Mouse (Mus musculus): ENCODE data around the gene Cma2.
"Not testable (repeated sequence)": the region's sequence is repeated elsewhere in the genome, so short reads cannot be mapped to it uniquely, and the experiment has no call there.

Cma2 gene

DNA sequence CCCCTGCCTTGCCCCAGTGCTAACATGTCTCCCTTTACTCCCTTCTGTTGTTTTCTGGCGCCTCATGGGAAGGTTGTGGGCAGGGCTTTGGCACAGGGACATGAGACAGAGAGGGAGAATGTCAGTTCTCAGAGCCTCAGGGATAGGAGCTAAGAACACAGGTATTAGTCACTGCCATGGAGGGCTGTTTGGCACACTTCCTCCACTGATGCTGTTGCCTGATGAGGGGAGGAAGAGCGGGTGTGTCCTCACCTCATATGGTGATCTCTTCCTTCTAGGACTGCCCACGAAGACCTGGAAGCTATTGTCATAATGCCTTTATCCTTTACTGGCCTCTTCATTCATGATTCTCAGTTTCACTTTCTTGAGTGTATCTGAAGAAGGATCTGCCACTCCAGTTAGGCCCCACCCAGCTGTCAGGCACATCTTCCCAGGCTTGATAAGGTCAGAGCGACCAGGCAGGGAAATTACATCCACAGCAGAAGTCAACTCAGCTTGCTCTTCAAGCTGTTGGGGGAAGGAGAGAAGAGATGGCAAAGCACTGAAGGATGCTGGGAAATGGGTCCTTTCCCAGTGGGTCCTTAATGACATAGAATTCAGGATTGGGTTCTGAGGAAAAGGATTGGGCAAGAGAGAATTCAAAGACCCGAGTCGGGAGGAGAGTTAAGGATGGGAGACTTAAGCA, at the start of gene Cma2:
Gene Cma2 (plus strand): TSS at position 635 of the 685 bp plus-strand sequence.
- no peak for DNase-seq

DNA sequence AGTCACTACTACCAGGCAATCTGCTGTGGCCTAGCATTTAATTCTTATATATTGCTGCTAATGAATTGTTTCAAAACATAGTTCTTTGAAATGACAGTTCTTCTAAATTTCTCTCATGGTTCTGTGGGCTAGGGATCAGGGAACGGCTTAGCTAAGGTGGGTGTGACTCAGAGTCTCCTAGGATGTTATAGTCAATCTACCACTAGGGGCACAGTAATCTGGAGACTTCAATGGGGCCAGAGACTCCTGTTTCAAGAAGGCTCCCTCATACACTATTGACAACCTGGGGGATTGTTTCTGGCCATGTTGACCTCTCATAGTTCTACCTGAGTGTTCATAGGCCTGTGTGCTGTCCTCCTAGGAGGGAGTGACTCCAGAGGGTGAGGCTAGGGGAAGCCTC, 45.3 kb upstream of the Cma2 start:
- DNase-seq = no peak

DNA sequence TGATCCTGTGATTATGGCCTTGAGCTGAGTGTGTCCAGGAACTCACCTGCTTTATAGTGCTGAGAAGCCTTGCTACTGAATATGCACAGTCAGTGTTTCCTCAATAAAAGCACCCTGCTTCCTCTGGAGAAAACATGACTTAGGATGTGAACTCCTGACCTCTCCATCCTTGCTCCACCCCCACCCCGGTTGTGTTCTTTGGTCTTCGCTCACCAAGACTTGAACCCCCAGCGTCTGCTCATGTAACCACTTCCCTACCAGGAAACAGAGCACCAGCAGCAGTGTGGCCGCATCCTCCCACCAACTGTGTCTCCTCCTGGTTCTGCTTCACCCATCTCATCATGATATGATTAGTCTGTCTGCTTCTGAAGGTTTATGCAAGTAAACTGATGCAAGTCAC, 37.4 kb upstream of the Cma2 start:
- DNase-seq = peak; percentile 35

DNA sequence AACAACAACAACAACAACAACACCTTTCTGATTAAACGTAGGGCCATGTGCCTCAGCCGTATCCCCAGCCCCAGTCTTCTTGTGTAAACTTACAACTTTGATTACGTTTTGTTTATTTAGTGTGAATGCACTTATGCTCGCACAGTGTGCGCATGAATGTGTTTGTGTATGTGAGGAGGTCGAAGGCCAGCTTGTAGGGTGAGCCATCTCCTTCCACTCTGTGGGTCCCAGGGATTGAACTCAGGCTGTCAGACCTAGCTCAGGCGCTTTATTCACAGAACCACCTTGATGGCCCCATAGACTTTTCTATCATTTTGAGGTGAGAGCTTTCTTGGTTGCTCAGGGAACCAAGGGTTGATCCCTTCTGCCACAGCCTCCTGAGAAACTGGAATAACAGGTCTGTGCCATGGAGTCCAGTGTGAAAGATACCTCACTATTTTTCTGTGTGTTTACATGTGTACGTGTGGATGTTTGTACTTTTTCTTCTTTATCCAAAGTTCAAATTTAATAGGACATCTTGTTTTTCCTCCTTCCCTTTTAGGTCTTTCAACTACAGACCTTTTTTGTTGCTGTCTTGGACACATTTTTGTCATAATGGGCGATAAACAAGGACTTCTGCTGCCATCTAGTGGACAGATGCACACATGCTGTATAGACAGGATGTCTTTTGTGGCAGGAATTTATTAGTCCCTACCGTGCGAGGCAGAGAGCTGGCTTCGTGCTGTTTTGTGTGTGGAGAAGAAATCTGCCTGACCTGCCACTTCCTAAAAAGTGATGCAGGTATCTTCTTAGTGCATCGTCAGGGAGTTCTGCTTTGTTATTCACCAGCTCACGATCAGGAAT, 32.3 kb upstream of the Cma2 start:
- peak; percentile 78 for DNase-seq

DNA sequence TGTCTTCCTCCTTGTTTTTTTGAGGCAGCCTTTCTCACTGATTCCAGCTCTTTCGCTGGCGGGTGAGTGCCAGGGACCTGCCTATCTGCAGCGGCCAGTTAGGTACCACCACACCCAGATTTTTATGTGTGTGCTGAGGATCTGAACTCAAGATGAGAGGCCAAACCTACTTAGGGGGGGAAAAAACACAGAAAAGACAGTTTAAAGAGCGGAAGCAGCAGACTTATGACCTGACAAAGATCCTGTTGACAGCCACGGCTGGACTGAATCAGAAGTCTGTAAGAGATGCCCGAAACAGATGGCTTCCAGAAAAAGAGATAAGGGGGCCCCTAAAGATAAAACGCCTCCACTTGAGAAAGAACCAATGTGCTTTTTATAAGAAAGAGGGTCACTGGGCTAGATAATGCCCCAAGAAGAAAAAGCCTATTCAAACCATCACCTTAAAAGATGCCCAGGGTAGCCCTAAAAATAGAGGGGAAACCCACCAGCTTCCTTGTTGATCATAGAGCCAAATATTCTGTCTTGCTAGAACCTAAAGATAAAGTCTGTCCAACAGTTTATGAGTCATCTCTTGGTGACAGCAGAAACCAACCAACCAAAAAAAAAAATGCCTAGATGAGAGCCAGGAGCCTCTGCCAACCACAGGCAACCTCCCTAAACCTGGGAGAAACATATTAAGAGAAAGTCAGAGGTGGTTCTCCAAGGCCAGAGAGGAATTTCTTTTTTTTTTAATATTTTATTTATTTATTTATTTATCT, 28.1 kb upstream of the Cma2 start:
- no peak for DNase-seq

DNA sequence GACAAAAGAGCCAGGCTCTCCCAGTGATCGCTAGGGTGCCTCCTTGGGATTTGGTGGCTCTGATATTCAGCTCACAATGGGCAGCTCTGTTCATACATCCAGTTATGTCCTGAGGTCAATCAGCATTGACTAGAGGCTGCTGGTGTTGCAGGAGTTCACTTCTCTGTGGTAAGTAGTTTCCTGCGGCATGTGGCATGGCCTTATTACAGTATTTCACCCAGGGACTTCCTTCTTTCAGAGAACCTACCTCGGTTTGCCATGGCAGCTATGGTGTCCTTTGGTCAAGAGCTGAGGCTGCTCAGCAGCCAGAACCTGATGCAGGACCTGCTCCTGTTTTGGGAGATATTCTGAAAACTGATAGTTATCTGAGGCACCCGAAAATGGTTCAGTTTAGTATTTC, 23.9 kb upstream of the Cma2 start:
- DNase-seq = no peak

DNA sequence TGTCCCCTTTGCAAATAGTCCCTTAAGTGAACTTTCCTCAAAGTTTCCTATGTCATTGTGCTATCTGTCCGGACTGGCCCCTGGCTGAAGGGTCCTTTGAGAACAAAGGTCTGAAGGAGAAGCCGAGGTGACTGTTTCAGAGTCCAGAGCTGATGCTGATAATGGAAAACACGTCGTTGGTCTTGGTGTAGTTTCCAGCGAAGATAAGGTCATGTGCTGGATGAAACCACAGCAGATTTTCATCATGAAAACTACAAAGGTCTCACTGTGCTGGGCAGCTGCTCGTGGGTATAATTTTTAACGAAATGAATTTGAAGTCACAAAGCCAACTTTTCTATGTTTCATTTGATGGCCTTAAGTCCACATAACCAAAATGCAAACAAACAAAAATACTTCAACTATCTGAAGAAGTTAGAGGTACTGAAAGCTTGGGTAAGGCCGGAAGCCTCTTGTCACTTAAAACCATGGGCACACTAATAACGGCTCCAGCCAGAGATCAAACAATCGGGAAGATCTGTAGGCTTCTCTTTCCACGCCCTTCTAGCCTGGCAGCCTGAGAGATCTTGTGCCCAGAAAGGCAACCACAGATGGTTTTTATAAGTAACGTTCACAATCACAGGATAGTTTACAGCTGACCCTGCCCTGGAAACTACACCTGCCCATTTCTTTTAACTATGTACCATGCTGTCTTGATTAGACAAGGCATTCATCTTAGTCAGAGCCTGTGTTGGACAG, 21.4 kb upstream of the Cma2 start:
- DNase-seq = no peak

DNA sequence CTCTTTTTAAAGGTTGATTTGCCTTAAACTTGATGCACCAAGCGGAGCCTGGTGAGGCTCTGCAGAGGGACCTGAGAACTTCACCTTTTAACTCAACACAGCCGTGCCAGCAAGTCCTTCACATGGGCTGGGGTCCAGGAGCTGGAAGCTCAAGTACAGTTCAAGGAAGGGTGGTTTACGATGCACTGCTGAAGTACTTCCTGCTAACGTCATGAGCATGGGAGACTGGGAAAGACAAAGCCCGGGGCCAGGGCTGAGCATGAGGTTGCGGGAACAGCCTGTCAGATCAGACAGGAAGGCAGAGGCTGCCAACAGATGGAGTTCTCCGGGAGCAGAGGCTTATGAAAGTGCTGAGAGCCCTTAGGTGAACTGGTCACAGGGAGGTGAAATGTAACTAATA, 17.2 kb upstream of the Cma2 start:
- no peak for DNase-seq

DNA sequence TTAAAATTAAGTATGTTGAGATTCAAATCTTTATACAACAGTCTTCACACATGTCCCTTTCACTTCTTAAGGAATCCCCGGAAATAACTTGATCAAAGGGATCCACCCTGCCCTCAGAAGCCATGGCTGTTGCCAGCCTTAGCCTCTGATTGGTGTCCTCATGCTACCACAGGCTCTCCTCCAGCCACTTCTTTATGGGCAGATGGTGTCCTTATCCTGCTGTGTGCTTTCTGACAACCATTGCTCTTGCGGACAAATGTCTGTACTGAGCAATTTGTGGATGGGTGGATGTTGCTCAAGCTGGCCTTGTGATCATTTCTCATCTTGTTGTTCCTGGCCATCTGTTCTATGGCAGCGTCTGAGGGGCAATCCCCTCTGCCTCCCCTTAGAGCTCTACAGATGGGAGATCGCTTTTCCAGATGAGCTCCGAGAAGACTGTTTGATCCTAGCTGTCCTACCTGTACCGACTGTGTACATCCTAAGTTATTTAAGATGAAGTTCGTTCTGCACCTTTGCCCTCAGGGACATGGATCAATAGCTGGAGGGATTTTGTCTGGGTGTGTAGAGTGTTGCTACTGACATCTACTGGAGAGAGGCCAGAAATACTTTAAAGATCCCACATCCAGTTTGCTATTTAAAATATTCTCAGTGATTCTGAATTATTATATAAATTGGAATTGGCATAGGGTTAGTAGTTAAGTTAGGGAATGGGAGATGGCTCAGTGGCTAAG, 10.5 kb upstream of the Cma2 start:
- DNase-seq = no peak

DNA sequence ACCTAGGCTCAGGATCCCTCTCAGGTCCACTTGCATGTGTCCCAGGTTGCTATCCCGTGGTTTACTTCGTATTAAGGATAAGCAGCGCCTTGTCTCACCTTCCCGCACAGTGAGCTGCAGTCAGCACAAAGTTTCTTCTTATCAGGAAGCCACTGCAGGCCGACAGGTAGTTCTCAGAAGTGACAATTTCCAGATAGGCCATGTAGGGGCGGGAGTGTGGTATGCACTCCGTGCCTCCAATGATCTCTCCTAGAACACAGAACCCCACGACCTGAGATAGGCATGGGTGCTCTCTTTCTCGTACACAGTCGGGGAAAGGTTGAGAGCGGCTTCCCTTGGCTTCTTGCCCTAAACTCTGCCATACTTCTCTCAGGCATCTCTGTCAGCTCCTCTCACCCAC, 7.2 kb upstream of the Cma2 start:
- no peak for DNase-seq

DNA sequence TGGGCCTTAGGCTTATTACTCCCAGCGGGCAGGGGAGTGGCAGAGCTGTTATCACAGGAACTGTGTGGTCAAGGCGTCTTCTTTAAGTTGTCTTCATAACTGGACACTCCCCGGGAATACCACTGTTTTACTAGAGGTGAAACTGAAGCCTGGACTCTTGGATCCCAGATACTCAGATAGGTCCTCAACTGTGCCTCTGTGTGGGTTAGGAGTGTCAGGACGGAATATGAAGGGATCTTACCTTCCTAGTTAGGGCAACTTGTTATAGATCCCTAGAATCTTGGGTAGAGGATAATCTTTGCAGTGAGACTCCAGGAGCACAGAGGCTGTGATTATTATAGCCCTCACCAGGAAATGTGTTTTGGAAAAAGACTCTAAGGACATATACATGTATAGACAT, 6.2 kb upstream of the Cma2 start, which contains the start of gene Cma1:
Gene Cma1 (minus strand): TSS at position 101 of the 400 bp plus-strand sequence.
- no peak for DNase-seq

DNA sequence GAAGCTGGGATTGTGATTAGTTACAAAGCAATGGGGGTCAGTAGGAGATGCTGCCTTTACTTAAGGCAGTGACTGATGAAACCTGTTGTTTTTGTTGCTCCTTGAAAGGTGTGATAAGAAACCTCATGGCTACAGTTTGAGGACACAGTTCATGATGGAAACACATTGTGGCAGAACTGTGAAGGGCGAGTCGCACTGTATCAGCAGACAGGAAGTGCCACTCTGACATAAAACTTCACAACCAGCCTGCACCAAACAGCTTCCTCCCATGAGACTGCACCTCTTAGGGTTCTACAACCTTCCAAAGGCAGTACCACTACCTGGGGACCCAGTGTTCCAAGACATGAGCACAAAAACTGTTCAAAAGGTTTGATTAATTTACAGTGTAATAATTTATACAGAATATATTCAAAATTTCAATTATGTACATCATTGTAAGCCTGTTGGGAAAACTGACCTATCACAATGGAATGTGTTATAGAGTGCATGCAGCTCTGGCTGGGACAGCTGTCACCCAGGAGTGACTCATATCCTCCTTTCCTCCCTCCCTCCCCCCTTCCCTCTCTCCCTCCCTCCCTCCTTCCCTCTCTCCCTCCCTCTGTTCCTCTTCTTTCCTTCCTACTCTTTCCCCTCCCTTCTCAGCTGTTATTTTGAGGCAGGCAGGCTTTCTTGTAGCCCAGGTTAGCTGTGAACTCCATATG, 4.4 kb upstream of the Cma2 start:
- no peak for DNase-seq

DNA sequence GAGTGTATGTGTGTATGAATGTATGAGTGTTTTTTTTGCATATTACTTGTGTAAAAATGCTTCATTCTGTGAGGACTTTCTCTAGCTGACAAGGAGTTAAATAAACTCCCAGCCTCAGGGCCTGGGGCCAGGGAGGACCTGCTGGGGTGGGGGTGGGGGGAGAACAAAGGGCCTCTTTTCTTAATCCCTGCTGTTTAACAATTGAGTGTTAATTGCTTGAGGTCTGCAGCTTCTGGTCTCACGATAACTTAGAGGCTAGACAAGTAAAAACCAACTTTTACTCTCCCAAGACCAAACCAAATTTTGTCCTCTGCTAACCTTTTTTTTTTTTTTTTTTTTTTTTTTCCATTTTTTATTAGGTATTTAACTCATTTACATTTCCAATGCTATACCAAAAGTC, 12.5 kb downstream of the Cma2 start:
- no peak for DNase-seq

DNA sequence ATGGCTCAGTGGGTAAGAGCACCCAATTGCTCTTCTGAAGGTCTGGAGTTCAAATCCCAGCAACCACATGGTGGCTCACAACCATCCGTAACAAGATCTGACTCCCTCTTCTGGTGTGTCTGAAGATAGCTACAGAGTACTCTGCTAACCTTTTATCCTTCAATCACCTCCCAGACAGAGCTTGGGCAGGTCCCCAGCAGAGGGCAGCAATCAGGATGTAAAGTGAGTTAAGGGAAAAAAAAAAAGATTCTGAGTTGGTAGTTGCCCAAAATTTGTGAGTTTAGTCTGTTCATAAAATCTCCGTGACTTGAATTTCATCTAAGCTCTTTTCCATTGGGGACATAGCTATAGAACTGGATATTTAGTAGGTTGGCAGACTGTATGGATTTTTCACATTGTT, 13.1 kb downstream of the Cma2 start:
- DNase-seq = not testable (repeated sequence)

DNA sequence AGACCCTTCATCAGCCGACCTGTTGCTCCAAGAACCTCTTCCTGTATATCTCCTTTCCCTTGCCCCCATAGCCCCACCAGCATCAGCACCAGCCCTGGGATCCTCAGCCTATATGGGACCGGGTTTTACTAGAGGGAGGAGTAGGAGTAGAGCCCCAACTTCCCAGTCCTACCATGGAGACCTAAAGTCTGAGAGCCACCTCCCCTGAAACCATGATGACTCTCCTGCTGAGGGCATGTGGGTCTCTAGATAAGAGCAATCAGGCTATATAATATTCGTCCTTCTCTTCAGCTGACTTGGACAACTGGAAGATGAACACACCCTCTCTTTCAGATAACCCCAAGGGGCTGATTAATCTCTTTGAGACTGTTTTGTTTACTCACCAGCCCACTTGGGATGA, 36.7 kb downstream of the Cma2 start:
- not testable (repeated sequence) for DNase-seq

DNA sequence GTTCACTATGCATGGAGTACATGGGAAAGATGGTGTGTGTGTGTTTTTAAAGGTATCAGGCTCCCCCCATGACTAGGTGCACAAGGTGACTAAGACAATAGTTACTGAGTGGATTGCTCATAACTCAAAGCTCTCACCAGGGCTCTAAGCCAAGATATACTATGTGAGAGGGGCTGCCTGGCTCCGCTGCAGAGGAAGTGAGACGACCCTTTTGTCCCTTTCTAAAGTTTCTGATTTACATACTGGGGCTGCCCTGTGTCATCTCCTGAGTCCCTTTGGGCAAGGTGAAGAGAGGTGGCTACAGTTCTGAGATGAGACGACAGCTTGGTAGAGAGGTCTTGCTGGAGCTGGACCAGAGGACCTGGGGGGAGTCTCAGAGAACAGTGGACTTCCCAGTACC, 62.4 kb downstream of the Cma2 start:
- DNase-seq = no peak

DNA sequence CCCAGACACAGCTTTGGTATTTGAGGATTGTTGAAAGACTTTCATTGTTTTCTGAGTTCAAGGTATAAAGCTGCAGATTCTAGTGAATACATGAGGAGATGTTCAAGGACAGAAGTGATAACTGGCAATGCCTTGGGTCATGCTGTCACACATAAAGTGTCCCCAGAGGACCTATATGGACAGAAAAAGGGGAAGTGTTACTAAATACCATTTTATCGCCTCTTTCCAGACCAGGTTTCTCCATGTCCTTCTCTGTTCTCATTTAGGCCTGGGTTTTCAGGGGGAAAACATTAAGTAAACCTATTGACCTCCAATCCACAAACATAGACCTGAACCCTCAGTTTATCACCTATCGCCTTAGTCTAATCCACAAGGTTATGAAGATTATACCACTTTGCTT, 63.1 kb downstream of the Cma2 start:
- DNase-seq = no peak

DNA sequence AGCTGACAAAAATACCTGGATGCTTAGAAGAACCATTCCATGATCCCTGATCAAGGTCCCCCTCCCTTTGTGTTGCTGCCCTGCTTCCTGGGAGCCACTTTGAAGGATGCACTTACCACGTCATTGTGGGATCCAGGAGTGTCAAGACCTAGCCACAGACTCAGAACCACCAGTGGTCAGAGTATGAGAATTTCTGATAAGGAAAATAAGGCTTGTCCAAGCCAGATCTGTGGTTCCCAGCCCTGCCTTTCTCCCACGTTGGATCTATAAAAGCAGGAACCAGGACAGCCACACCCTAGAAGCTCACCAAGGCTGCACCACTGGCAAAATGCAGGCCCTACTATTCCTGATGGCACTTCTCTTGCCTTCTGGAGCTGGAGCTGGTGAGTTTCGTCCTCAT, 66.9 kb downstream of the Cma2 start, which contains the start of gene Mcpt1:
Gene Mcpt1 (plus strand): TSS at position 301 of the 400 bp plus-strand sequence.
- DNase-seq = not testable (repeated sequence)

DNA sequence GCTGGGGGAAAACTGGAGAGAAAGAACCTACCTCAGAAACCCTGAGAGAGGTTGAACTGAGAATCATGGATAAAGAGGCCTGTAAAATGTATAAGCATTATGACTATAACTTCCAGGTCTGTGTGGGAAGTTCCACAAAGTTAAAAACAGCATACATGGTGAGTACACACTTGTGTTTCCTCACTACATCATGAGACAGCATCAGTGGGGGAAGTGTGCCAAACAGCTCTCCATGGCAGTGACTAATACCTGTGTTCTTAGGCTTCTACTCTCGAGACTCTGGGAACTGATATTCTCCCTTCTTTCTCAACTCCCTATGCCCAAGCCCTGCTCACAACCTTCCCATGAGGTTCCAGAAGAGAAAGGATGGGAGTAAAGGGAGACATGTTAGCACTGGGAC, 68.7 kb downstream of the Cma2 start:
- no peak for DNase-seq

DNA sequence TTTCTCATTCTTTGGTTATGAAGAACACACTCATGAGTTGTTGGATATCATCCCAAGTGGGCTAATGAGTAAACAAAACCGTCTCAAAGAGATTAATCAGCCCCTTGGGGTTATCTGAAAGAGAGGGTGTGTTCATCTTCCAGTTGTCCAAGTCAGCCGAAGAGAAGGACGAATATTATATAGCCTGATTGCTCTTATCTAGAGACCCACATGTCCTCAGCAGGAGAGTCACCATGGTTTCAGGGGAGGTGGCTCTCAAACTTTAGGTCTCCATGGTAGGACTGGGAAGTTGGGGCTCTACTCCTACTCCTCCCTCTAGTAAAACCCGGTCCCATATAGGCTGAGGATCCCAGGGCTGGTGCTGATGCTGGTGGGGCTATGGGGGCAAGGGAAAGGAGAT, 70.5 kb downstream of the Cma2 start:
- not testable (repeated sequence) for DNase-seq
